Mouse (Mus musculus) right cerebral cortex, adult 2 months (tissue): ENCODE measurements around the gene Galnt3.

ENCODE experiments used
- DNase-seq, 2 experiments: peaks; one replicate each; pipeline ENCODE4 v3.0.0; 2021 to 2022; ENCODE audit warnings: low spot score in 2 of 2

Gene Galnt3

GRCm38 (mm10) chr2:66107864-66108514 is 16.8 kb downstream of the Galnt3 start:
- DNase-seq: no peak

DNA sequence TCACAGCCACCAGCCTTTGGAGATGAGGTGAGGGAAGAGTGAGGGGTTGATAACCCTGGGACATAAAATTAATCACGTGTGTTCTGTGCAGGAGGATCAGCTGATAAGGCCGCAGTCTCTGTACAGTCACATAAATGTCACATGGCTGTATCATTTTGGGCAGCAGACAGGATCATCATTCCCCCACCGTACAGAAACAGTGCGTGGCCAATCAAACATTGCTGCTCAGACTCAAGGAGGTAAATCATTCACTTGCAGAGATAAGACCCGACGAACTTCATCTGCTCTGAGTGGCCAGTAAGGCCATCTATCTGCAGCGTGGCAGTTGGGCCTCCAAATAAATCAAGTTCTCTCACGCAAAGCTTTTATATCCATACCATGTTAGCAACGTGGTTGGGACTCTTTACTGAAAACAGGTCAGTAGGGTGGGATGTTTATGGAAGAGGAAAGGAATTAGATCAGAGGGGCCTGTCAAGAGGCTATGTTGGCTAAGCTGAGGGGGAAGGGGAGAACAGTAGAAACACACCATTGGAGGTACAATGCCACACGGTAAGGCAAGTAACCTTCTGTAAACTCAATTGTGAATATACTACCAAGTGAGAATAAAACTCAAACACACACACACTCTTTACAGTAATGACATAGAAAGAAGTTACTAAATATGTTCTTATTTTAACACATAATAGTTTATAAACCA is 20.9 kb downstream of the Galnt3 start:
- DNase-seq: no peak

DNA sequence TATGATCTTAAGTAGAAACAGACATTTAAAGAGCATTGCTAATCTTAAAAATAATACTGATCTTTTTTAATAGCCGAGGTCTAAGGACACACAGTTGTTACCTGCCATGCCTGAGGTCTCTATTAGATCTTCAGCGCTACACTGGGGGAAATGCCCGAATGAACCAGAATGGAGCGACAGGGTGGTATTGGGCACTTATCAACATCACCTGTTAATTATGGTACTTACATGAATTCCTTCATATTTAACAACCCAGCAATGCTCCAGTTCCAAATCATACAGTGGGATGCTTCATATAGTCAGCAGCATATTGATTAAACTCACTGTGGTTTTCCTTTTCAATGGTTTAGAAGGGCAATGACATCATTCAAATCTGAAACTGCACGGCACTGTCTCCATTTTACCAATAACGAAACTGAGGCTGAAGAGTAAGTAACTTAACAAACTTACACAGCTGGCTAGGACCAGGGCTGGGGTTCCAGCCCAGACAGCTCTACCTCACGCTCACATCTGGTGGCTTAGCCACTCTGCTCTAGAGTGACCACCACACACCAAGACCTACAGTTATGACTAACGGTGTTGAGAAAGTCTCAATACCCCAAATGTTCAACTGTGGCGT is 23.0 kb downstream of the Galnt3 start:
- DNase-seq: no peak

DNA sequence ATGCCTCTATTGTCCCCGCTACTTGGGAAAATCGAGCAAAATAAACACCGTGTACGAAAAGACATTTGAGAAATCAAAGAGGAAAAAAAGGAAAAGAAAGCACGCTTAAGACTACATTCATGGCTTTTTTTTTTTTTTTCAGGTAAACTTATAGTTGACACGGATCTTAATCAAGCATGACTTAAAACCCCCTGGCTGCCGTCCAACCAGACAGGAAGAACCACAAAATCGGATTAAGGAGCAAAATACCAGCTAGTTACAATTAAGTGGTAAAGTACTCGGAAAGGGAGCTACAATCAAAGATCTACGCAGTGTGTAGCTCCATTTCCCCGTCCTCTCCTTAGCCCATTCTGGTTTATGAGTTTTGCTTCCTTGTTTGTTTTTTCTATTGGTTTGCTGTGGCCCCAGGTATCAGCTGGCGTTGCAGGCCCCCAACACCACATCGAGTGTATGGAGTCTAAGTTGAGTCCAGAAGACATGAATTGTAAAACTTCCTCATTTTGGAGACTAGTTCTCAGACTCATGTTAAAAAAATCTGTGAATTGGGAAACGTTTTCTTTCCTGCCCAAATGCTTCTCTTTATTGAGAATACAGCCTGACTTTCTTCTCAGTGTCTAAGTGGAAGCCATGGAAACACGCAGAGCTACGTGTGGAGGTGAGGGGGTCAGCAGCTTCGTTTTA is 24.0 kb downstream of the Galnt3 start:
- DNase-seq: no peak

GRCm38 (mm10) chr2:66100239-66100638 is 24.6 kb downstream of the Galnt3 start:
- DNase-seq: no peak

DNA sequence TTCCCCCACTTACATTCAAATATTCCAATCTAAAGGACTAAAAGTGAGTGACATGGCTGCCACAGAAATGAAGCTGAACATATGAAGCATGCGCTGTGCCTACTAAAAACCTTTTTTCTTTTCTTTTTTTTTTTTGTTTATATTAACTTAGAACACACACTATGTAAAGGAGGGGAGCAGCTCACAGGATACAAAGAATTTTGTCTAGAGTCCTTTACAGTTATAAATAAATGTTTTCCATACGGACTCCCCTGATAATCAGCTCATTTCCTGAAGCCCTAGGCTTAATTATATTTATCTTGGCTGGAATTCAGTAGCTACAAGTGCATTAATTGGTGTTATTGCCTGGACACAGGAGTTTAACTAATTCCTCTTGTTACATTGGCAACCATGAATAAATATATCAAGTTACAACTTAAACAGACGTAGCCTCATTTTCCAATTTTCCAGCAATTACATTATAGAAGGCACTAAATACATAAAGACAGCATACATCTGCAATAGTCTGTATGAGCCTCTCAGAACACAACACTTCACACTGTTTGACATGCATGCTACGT is 30.1 kb downstream of the Galnt3 start:
- no peak for DNase-seq

DNA sequence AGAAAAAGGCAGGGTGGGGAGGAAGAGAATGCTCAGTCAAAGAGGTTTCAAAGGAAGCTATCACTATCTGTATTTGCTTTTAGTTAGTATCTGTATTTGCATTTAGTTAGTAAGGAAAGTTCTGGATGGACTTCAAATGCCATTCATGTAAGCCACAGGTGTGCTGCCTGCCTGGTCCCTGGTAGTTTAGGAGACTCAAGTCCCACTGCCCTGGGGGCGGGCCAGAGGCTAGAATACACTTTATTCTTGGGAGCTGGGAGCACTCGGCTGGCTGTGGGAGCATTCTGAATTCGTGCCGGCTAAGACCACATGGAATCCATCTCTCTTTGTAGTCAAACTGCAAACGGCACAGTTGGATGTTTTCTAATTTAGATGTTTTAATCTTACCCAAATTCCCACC is 33.5 kb downstream of the Galnt3 start:
- no peak for DNase-seq

- no peak for DNase-seq
Measured at GRCm38 (mm10) chr2:66081876-66082275, 42.9 kb downstream of the Galnt3 start.

DNA sequence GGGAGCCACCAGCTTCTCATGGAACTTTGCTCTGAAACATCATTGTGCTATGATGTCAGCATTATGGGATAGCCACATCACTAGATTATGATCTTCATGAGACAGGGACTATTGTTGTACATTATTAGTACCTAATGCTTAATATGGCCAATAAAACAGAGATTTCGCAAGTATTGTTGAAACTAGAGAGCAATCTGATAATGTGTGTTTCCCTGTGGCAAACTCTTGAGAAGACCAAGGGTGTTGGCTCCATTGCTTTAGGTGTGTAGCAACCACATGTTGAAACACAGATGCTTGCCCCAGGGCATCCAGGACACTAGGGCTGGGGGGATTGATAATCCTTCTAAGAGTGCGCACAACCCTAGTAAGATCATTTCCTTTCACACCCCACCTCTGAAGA is 44.1 kb downstream of the Galnt3 start:
- DNase-seq: no peak

- no peak for DNase-seq
Measured at GRCm38 (mm10) chr2:66069454-66069853, 55.3 kb downstream of the Galnt3 start.

GRCm38 (mm10) chr2:66063291-66063690 is 61.5 kb downstream of the Galnt3 start:
- DNase-seq: peak; percentile 11 to 13

DNA sequence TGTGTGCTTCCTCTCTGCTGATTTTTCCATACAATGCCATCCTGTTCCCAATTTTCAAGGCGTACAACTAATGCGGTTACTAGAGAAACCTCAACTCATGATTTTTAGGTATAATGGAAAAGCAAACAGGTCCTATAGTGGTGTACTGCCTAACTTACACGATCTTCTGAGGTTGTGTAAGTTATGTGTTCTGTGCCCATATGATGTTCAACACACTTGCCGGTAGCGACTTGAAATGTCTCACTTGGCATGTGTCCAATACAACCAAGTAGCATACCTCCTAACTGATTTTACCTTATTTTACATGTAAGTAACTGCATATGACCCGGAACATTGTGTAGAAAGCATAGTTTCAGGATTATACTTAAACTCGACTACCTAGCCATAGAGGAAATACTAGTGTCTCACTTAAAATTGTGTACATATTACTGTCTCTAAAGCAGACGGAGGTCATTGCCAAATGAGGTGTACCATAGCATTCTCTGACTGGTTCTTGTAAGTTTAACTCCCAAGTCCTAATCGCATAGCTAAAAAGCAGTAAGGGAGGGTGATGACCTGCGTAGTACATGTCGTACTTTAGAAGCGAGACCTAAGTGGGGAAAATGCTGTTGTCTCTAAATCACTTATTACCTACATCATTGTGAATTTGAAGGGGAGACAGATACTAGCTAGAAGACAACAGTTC is 80.2 kb downstream of the Galnt3 start:
- no peak for DNase-seq

DNA sequence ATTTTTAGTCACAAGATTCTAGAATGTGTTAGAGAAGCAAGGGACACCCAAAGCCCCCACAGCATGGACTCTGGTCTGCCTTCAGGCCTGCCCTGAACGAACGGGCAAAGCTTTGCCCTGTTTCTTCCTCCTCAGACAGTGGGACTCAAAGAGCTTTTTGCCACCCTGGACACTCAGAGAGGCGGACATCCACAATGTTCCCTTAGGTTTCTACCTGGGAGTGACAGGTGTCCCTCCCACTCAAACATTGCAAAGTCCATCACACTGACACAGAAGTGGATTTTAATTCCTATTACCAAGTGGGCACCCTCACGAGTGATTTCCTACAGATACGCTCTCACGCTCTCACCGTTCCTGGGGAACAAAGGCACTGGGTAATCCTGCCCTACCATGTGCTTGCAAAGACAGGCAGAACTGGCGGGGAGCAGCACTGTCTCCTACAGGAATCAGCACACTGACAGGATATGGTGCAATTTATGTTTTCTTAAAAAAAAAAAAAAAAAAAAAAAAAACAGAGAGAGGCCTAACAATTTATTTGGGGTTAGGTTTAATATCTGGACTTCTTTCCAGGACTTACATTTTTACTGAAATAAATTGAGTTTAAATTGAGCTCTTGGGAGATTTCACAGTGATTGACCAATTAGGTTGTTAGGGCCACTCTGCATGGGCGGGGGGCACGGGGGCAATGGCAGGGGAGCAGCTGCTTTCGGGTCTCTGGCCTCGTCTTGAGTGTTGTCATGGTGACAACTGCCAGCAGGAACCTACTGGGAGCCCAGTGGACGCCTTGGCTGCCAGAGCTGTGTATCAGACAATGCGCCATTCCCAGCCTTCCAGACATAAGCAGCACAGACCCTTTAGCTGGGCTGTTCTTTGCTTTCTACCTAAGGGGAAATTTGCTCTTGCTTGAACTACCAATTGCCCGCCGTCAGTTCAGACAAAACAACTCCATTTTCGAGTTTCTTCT is 81.1 kb downstream of the Galnt3 start:
- no peak for DNase-seq

DNA sequence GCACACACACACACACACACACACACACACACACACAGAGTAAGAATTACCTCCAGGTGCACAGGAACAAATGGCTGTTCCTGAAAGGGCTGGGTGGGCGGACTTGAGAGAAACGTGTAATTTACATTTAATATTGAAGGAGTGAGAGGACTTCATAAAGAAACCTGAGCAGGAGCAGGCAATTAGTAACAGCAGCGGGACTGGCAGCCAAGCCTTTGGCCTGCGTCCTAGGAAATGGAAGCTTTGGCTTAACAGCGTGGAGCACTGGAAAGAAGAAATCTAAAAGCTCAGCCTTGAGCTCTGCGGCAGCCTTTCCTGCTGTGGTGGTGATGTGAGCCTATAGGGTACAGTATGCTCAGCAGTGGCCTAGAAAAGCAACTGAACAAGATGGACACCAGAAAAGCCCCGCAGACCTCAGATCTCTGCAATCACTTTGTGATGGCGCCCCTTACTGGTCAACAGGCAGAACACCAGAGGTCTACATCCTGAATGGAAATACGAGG is 82.8 kb downstream of the Galnt3 start:
- peak; percentile 59 to 63 for DNase-seq

- DNase-seq: peak in 1 of 2 experiments; percentile 25
Measured at GRCm38 (mm10) chr2:66041203-66041916, 83.4 kb downstream of the Galnt3 start.

DNA sequence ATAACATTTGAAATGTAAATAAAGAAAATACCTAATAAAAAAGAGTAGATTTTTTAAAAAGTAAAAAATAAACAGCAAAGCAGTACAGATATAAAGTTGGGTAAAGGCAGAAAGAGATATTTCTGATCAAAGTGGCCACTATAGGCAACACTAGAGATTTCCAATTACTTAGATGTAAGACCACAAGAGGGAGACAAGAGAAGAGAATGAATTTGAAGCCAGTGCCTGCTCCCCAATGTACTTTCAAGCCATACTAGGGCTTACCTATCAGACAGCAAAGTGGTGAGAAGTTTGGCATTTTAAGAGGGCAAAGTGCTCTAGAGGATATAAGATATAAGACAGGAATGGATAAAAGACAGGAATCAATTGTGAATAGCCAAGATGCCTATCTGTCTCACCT is 84.2 kb downstream of the Galnt3 start:
- DNase-seq: no peak

GRCm38 (mm10) chr2:66034907-66035679 is 89.7 kb downstream of the Galnt3 start:
- peak in 1 of 2 experiments; percentile 28 for DNase-seq
